Mouse (Mus musculus) midbrain, embryonic 11.5 days (tissue): ENCODE results near the gene Jarid2. TPM values are rescaled to one million over a fixed set of nuclear protein-coding genes. Genes with fewer than 3 reads are reported as not detected.
"Not testable (repeated sequence)": the region's sequence is repeated elsewhere in the genome, so short reads cannot be mapped to it uniquely, and the experiment has no call there.

Experiments used
- ATAC-seq: fragments of 200-750 bp; cut with Nextera tagmentation; 2 replicates; pipeline ENCODE4 v1.8.0; 2017; ENCODE audit warnings: moderate TSS enrichment, moderate library complexity; ENCODE audit not compliant: low FRiP score
- DNase-seq: peaks from one replicate; pipeline ENCODE4 v3.0.0; 2015; ENCODE audit warnings: low spot score; ENCODE audit errors: missing footprints
- H3K27ac ChIP-seq: fragments of 300-500 bp; sonication (generic); 2 replicates; pipeline ENCODE4 v1.5.1; 2014; ENCODE audit warnings: low read depth, low read length
- H3K27me3 ChIP-seq: fragments of 300-500 bp; sonication (generic); 2 replicates; pipeline ENCODE4 v1.6.1; 2014; ENCODE audit warnings: mild to moderate bottlenecking, low read length, moderate library complexity, mixed read lengths; ENCODE audit not compliant: control insufficient read depth, insufficient read depth
- H3K36me3 ChIP-seq: fragments of 300-500 bp; sonication (generic); 2 replicates; pipeline ENCODE4 v1.6.1; 2014; ENCODE audit warnings: mild to moderate bottlenecking, low read length, moderate library complexity, mixed read lengths; ENCODE audit not compliant: control insufficient read depth, insufficient read depth
- H3K4me1 ChIP-seq: fragments of 300-500 bp; sonication (generic); 2 replicates; pipeline ENCODE4 v1.6.1; 2014; ENCODE audit warnings: low read length; ENCODE audit not compliant: control insufficient read depth, insufficient read depth
- H3K4me2 ChIP-seq: fragments of 300-500 bp; sonication (generic); 2 replicates; pipeline ENCODE4 v1.6.1; 2014; ENCODE audit warnings: mild to moderate bottlenecking, moderate library complexity
- H3K4me3 ChIP-seq: fragments of 300-500 bp; sonication (generic); 2 replicates; pipeline ENCODE4 v1.5.1; 2014; ENCODE audit warnings: low read depth, low read length
- H3K9ac ChIP-seq: fragments of 300-500 bp; sonication (generic); 2 replicates; pipeline ENCODE4 v1.6.1; 2014; ENCODE audit warnings: low read length
- H3K9me3 ChIP-seq: fragments of 300-500 bp; sonication (generic); 2 replicates; pipeline ENCODE4 v1.6.1; 2016; ENCODE audit warnings: low read length; ENCODE audit not compliant: control insufficient read depth
- WGBS: fragments of 180-500 bp; shearing (Covaris S2); extraction: QIAGEN DNeasy Blood & Tissue Kit; methylation state at CpG from one replicate; pipeline ENCODE4 v1.1.7; 2014; 5-methylcytosine and 5-hydroxymethylcytosine counted together
- polyA plus RNA-seq: library from polyadenylated mRNA; unstranded; fragments of >200 nt; fragmentation: Nextera tagmentation; extraction: Ambion mirVana; gene quantifications from 2 replicates; pipeline ENCODE4 v1.2.1, GENCODE M21; 2014

The Jarid2 gene
- polyA plus RNA-seq, 1 experiment from 2014 or later: 37.4 TPM

GRCm38 (mm10) chr13:44720094-44720493, 9.2 kb upstream of the Jarid2 start:
- WGBS: 95% methylated on average over 1 of the region's 1 CpGs
- ATAC-seq (no peak), DNase-seq (no peak)
- Histone ChIP-seq H3K4me1 (no peaks in the 10 kb centered on the region; the same call in 1 of the 2 replicates), H3K4me3 (no peak overlapping the region), H3K9me3 (no peaks in the 10 kb centered on the region), H3K27me3 (no peaks in the 10 kb centered on the region), H3K4me2 (no peak overlapping the region), H3K36me3 (no peaks in the 10 kb centered on the region), H3K9ac (no peak overlapping the region), H3K27ac (no peak overlapping the region)

- WGBS: 75% methylated on average over 5 of the region's 5 CpGs
- no peak overlapping the region for H3K4me3 ChIP-seq
- no peaks in the 10 kb centered on the region for H3K4me1 ChIP-seq
- H3K9me3 ChIP-seq: no peaks in the 10 kb centered on the region
- DNase-seq (no peak), ATAC-seq (no peak)
- no peaks in the 10 kb centered on the region for H3K36me3 ChIP-seq
- H3K4me2 ChIP-seq: no peak overlapping the region
- no peak overlapping the region for H3K9ac ChIP-seq
- H3K27me3 ChIP-seq: no peaks in the 10 kb centered on the region
- H3K27ac ChIP-seq: no peak overlapping the region
Observed at GRCm38 (mm10) chr13:44721891-44722547, 7.3 kb upstream of the Jarid2 start.

DNA sequence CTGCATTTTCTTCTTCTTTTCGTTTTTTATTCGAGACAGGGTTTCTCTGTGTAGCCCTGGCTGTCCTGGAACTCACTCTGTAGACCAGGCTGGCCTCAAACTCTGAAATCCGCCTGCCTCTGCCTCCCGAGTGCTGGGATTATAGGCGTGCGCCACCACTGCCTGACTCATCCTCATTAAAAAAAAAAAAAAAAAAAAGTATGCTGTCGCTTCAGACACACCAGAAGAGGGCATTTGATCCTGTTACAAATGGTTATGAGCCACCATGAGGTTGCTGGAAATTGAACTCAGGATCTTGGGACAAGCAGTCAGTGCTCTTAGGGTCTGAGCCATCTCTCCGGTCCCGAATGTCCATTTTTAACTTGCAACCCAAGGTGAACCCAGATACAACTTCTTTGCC, 5.8 kb upstream of the Jarid2 start:
- not testable (repeated sequence) for H3K9ac ChIP-seq, H3K27me3 ChIP-seq, H3K27ac ChIP-seq, DNase-seq, H3K4me3 ChIP-seq, H3K9me3 ChIP-seq, H3K36me3 ChIP-seq, H3K4me2 ChIP-seq, H3K4me1 ChIP-seq, ATAC-seq
- 91% methylated on average over 9 of the region's 9 CpGs for WGBS

GRCm38 (mm10) chr13:44728145-44728880, 961 bp upstream of the Jarid2 start:
- H3K9me3 ChIP-seq: no peaks in the 10 kb centered on the region
- WGBS: 17% methylated on average over 1 of the region's 1 CpGs
- no peaks in the 10 kb centered on the region for H3K27me3 ChIP-seq
- no peak overlapping the region for H3K9ac ChIP-seq
- no peak for ATAC-seq
- no peaks in the 10 kb centered on the region for H3K36me3 ChIP-seq
- no peak for DNase-seq
- H3K4me3 ChIP-seq: no peak overlapping the region
- H3K4me2 ChIP-seq: no peak overlapping the region
- H3K27ac ChIP-seq: no peak overlapping the region
- H3K4me1 ChIP-seq: peaks cover 18% of the 10 kb centered on the region

- Histone ChIP-seq H3K4me3 (peak overlapping the region; percentile 71), H3K27me3 (no peaks in the 10 kb centered on the region), H3K9me3 (no peaks in the 10 kb centered on the region), H3K36me3 (no peaks in the 10 kb centered on the region), H3K9ac (peak overlapping the region; percentile 85), H3K4me1 (peaks cover 32% of the 10 kb centered on the region), H3K27ac (peak overlapping the region; percentile 75), H3K4me2 (peak overlapping the region; percentile 87)
- under 1% methylated on average over 57 of the region's 87 CpGs for WGBS
- DNase-seq (peak; percentile 99), ATAC-seq (peak; percentile 95)
Observed at GRCm38 (mm10) chr13:44730146-44730864, 1.0 kb downstream of the Jarid2 start.

DNA sequence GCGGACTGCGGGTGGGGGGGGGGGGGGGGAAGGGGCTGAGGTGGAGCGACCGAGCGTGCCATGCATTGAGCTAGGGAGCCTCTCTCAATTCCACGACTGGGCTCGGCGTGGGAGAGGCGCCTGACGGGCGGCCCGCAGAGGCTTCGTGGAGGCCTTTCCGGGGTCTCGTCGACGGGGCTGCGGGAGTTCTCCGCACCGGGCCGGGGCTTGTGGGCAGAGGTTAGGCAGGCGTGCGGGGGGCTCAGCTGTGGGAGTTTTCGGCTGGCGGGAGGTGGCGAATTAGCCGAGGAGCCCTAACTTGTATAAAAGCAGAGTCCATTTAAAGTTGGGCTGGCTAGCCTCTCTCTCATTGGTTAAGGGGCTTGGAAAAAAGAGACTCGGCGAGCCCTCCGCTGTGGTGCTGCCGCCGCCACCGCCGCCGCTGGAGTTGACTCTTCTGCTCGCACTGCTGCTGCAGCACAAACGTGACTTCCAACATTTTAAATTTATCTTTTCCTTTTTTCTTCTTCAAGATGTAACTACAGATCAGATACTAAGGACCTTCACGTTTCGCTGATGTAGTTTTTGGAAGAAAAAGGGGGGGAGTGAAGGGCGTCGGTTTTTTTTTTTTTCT, 1.8 kb downstream of the Jarid2 start:
- DNase-seq: peak; percentile 98
- H3K4me1 ChIP-seq: peaks cover 37% of the 10 kb centered on the region
- no peaks in the 10 kb centered on the region for H3K36me3 ChIP-seq
- H3K9ac ChIP-seq: peak overlapping the region; percentile 76
- H3K4me2 ChIP-seq: peak overlapping the region; percentile 62
- no peaks in the 10 kb centered on the region for H3K9me3 ChIP-seq
- no peaks in the 10 kb centered on the region for H3K27me3 ChIP-seq
- H3K27ac ChIP-seq: peak overlapping the region; percentile 75
- WGBS: 0% methylated on average over 39 of the region's 41 CpGs
- peak; percentile 78 for ATAC-seq
- H3K4me3 ChIP-seq: peak overlapping the region; percentile 71

DNA sequence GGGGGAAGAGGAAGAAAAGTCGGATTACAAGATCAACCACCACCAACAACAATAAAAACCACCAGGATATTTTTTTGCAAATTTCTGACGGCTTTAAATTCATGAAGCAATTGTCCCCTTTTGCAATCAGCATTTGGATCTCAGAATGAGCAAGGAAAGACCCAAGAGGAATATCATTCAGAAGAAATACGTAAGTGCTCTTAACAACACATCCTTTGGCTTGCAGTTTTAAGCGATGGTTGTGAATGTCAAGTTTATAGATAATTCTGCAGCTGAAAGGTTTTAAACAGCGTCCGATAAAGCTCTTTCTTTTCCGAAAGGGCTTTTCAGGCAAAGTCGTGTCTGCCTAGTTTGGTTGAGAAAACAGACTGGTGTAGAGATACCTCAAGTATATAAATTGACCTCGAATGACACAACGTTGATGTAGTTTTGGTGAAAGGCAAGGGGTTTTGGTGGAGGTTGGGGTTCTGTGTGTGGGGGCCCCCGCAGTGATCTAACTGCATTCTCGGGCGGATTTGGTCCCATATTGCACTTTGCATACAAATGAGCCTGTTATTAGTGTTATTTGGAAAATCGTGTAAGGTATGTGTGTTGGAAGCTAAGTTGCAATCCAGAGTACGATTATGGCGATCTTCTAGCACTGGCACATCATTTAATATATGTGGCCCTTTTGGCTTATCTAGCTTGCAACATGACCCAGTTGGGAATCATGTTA, 2.6 kb downstream of the Jarid2 start:
- H3K9me3 ChIP-seq: no peaks in the 10 kb centered on the region
- peak overlapping the region; percentile 62 for H3K4me2 ChIP-seq
- no peaks in the 10 kb centered on the region for H3K36me3 ChIP-seq
- DNase-seq (peak; percentile 94), ATAC-seq (no peak)
- H3K4me1 ChIP-seq: peaks cover 37% of the 10 kb centered on the region
- H3K9ac ChIP-seq: peak overlapping the region; percentile 76
- no peak overlapping the region for H3K27ac ChIP-seq
- peak overlapping the region; percentile 71 for H3K4me3 ChIP-seq
- 0% methylated on average over 16 of the region's 16 CpGs for WGBS
- H3K27me3 ChIP-seq: no peaks in the 10 kb centered on the region

DNA sequence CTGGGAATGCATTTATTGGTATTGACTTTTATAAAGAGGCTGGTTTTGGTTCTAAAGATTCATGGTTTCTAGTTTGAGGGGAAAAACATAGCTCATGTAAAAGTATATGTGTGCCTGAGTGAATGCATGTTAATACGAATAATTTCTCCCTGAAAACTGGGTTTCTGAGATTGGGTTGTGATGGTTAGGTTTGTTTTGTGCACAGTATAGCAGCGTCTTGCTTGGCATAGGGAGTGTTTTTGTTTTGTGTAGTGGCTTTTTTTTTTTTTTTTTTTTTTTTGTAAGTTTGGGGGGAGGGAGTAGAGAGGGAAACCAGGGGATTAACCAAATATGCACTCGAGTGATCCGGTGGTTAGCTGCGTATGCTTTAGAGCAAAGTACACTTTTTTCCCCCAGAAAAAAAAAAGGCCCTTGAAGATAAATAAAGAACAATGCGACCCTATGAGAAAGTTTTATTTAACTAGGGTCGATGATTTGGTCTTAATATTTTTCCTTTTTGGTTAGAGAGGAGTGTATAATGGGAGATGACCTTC, 3.2 kb downstream of the Jarid2 start:
- peaks cover 39% of the 10 kb centered on the region for H3K4me1 ChIP-seq
- WGBS: 0% methylated on average over 7 of the region's 7 CpGs
- peak overlapping the region; percentile 76 for H3K9ac ChIP-seq
- H3K4me2 ChIP-seq: peak overlapping the region; percentile 62
- no peaks in the 10 kb centered on the region for H3K9me3 ChIP-seq
- no peak overlapping the region for H3K27ac ChIP-seq
- no peaks in the 10 kb centered on the region for H3K27me3 ChIP-seq
- peak; percentile 90 for DNase-seq
- no peak for ATAC-seq
- peak overlapping the region; percentile 71 for H3K4me3 ChIP-seq
- H3K36me3 ChIP-seq: no peaks in the 10 kb centered on the region
